8 mouse cellular contexts compared by ENCODE assay signal in genomic region chr16:37347092-37347491, GRCm38 (mm10). TPM values are rescaled to one million over a fixed set of nuclear protein-coding genes. Genes with fewer than 3 reads are reported as not detected.
DNase-seq lines count a peak whose midpoint lies in the region.

No protein-coding gene starts in this region.

- intact Hi-C loops in left cerebral cortex, postnatal 10 days (cut with DNase I), result no loop called here
- intact Hi-C loops in left cerebral cortex, postnatal 4 days (cut with DNase I), result no loop called here

- DNase-seq in adrenal gland, adult 2 months, result peak; percentile 38
- DNase-seq in adrenal gland, adult 18-20 months (ENCODE audit: low spot score in 2 of 2), result no peak
- peak; percentile 13 to 31 for DNase-seq in left cerebral cortex, postnatal 10 days (ENCODE audit: extremely low spot score in 1 of 2, low spot score in 2 of 2)
- DNase-seq in left cerebral cortex, adult 8-10 months (ENCODE audit: low spot score in 2 of 2), result no peak
- peak; percentile 34 for DNase-seq in embryo, embryonic 10 days (ENCODE audit: low spot score)
- DNase-seq in left cerebral cortex, postnatal 4 days, result peak; percentile 59
- DNase-seq in layer of hippocampus, adult 9-10 months (ENCODE audit: low spot score), result no peak
- no peak for DNase-seq in spleen, adult 18-20 months

RNA-seq across cellular contexts. Expression of gene Stxbp5l, which starts 37.7 kb away (rescaled TPM):
- 1 to 10 TPM; 3.2 to 3.6 TPM for total RNA-seq in adrenal gland, adult 2 months (2021)
- polyA plus RNA-seq in adrenal gland, adult 2 months (2012; rRNA removed), result 0.29 TPM in 1 of 2 replicates, not detected in the other
- 1 to 10 TPM; 1.9 to 3.4 TPM for total RNA-seq in adrenal gland, adult 18-20 months (2021)
- 10 to 100 TPM; 67.9 to 72.3 TPM for total RNA-seq in left cerebral cortex, postnatal 10 days (2021)
- total RNA-seq in left cerebral cortex, adult 8-10 months (2022), result 100 to 1,000 TPM; 107 to 127 (median 117) TPM
- total RNA-seq in left cerebral cortex, postnatal 4 days (2021), result 10 to 100 TPM; 32.9 to 37.9 TPM

Comparison
In these comparisons a context has a peak if more than half of its experiments do, and no peak if none do; other contexts are left out.
1. DNase-seq: peak in adrenal gland, adult 2 months (single experiment), left cerebral cortex, postnatal 10 days (2 of 2), embryo, embryonic 10 days (single experiment) and left cerebral cortex, postnatal 4 days (single experiment); none in adrenal gland, adult 18-20 months (0 of 2), left cerebral cortex, adult 8-10 months (0 of 2), layer of hippocampus, adult 9-10 months (single experiment) and spleen, adult 18-20 months (0 of 2).
2. RNA of gene Stxbp5l, which starts 37.7 kb away (total RNA-seq): 107 to 127 TPM in left cerebral cortex, adult 8-10 months, 67.9 to 72.3 TPM in left cerebral cortex, postnatal 10 days and 32.9 to 37.9 TPM in left cerebral cortex, postnatal 4 days; 3.2 to 3.6 TPM in adrenal gland, adult 2 months and 1.9 to 3.4 TPM in adrenal gland, adult 18-20 months; every median in the first group is over 4 times any median in the second.